Mouse (Mus musculus) lung, postnatal 0 days (tissue): Measurements from ENCODE around the gene Psmd13. TPM values are rescaled to one million over a fixed set of nuclear protein-coding genes. Genes with fewer than 3 reads are reported as not detected.

ENCODE experiments used
- ATAC-seq: fragments of 200-750 bp; cut with Nextera tagmentation; 2 replicates; pipeline ENCODE4 v1.8.0; 2017; ENCODE audit warnings: moderate library complexity
- DNase-seq: peaks from one replicate; pipeline ENCODE4 v3.0.0-alpha.2; 2016; ENCODE audit warnings: low spot score
- H3K27ac ChIP-seq: fragments of 300-500 bp; sonication (generic); 2 replicates; pipeline ENCODE4 v1.5.1; 2014; ENCODE audit warnings: antibody characterized with exemption, mild to moderate bottlenecking, low read length, mixed read lengths
- H3K27me3 ChIP-seq: fragments of 300-500 bp; sonication (generic); replicated peaks from 2 replicates; pipeline ENCODE4 v1.6.1; 2014; ENCODE audit warnings: low read length, mixed read lengths; ENCODE audit not compliant: insufficient read depth
- H3K36me3 ChIP-seq: fragments of 300-500 bp; sonication (generic); 2 replicates; pipeline ENCODE4 v1.6.1; 2014; ENCODE audit warnings: low read length, mixed read lengths; ENCODE audit not compliant: insufficient read depth
- H3K4me1 ChIP-seq: fragments of 300-500 bp; sonication (generic); 2 replicates; pipeline ENCODE4 v1.6.1; 2014; ENCODE audit warnings: antibody characterized with exemption, low read depth, low read length, mixed read lengths; ENCODE audit not compliant: insufficient read depth
- H3K4me2 ChIP-seq: fragments of 300-500 bp; sonication (generic); replicated peaks from 2 replicates; pipeline ENCODE4 v1.6.1; 2014; ENCODE audit warnings: low read depth, mild to moderate bottlenecking, low read length, moderate library complexity, mixed read lengths
- H3K4me3 ChIP-seq: fragments of 300-500 bp; sonication (generic); 2 replicates; pipeline ENCODE4 v1.5.1; 2014; ENCODE audit warnings: low read depth, low read length
- H3K9ac ChIP-seq: fragments of 300-500 bp; sonication (generic); replicated peaks from 2 replicates; pipeline ENCODE4 v1.6.1; 2014; ENCODE audit warnings: low read depth, mild to moderate bottlenecking
- H3K9me3 ChIP-seq: fragments of 300-500 bp; sonication (generic); 2 replicates; pipeline ENCODE4 v1.6.1; 2016; ENCODE audit warnings: low read length, mixed read lengths
- CTCF ChIP-seq: IDR thresholded peaks from 2 replicates; pipeline ENCODE4 v1.5.1; 2016; ENCODE audit warnings: antibody characterized with exemption, mild to moderate bottlenecking
- EP300 ChIP-seq: IDR thresholded peaks from 2 replicates; pipeline ENCODE4 v1.6.1; 2016; ENCODE audit warnings: antibody characterized with exemption, mild to moderate bottlenecking, control low read depth
- WGBS: fragments of 180-500 bp; shearing (Covaris S2); extraction: QIAGEN DNeasy Blood & Tissue Kit; methylation state at CpG from one replicate; pipeline ENCODE4 v1.1.7; 2014; 5-methylcytosine and 5-hydroxymethylcytosine counted together
- polyA plus RNA-seq: library from polyadenylated mRNA; unstranded; fragments of >200 nt; fragmentation: Nextera tagmentation; extraction: Ambion mirVana; gene quantifications from 2 replicates; pipeline ENCODE4 v1.2.1, GENCODE M21; 2015

Psmd13 gene
- polyA plus RNA-seq, 1 experiment from 2014 or later: 164 TPM

- TF ChIP-seq EP300: no peak
- no peak for TF ChIP-seq CTCF
- H3K4me3 ChIP-seq: no peak within 1 kb of the TSS
- H3K27me3 ChIP-seq: no peaks in the 10 kb centered on the region; the same call in 1 of the 2 replicates
- H3K9ac ChIP-seq: no peak within 1 kb of the TSS
- 43% methylated on average over 11 of the region's 11 CpGs for WGBS
- DNase-seq (peak; percentile 50), ATAC-seq (no peak)
- H3K4me1 ChIP-seq: no peaks in the 10 kb centered on the region
- no peak within 1 kb of the TSS for H3K4me2 ChIP-seq
- H3K9me3 ChIP-seq: no peaks in the 10 kb centered on the region
- H3K36me3 ChIP-seq: peaks cover 12% of the 10 kb centered on the region
- H3K27ac ChIP-seq: no peak within 1 kb of the TSS
These were observed 33.8 kb upstream of the Psmd13 start, which contains the start of gene Odf3 for GRCm38 (mm10) chr7:140847755-140848580. TSS of gene Odf3 (plus strand) at chr7:140847805.

- ATAC-seq: no peak
These were observed 33.2 kb upstream of the Psmd13 start for GRCm38 (mm10) chr7:140848591-140848990.

GRCm38 (mm10) chr7:140851916-140852315 is 29.9 kb upstream of the Psmd13 start:
- no peak overlapping the region for H3K4me2 ChIP-seq
- H3K27me3 ChIP-seq: no peaks in the 10 kb centered on the region
- H3K9ac ChIP-seq: no peak overlapping the region
- H3K27ac ChIP-seq: no peak overlapping the region
- peaks cover 15% of the 10 kb centered on the region for H3K36me3 ChIP-seq
- peaks cover 9% of the 10 kb centered on the region; the same call in 1 of the 2 replicates for H3K4me1 ChIP-seq
- no peaks in the 10 kb centered on the region for H3K9me3 ChIP-seq
- ATAC-seq (no peak), DNase-seq (no peak)
- H3K4me3 ChIP-seq: no peak overlapping the region
- WGBS: 94% methylated on average over 4 of the region's 4 CpGs
- TF ChIP-seq CTCF (no peak), EP300 (no peak)

More at GRCm38 (mm10) chr7:140848591-140848990, 33.2 kb upstream of the Psmd13 start:
- no peak for DNase-seq
- Histone ChIP-seq H3K9ac (no peak overlapping the region), H3K27ac (no peak overlapping the region), H3K4me3 (no peak overlapping the region), H3K36me3 (peaks cover 15% of the 10 kb centered on the region), H3K4me1 (no peaks in the 10 kb centered on the region), H3K9me3 (no peaks in the 10 kb centered on the region), H3K27me3 (no peaks in the 10 kb centered on the region; the same call in 1 of the 2 replicates), H3K4me2 (no peak overlapping the region)
- TF ChIP-seq CTCF (no peak), EP300 (no peak)
- 92% methylated on average over 10 of the region's 10 CpGs for WGBS

GRCm38 (mm10) chr7:140853386-140853785 is 28.4 kb upstream of the Psmd13 start:
- TF ChIP-seq CTCF: no peak
- peaks cover 15% of the 10 kb centered on the region for H3K36me3 ChIP-seq
- no peaks in the 10 kb centered on the region for H3K27me3 ChIP-seq
- H3K4me2 ChIP-seq: no peak overlapping the region
- H3K4me3 ChIP-seq: no peak overlapping the region
- 81% methylated on average over 9 of the region's 9 CpGs for WGBS
- no peak overlapping the region for H3K27ac ChIP-seq
- H3K4me1 ChIP-seq: peaks cover 17% of the 10 kb centered on the region
- no peak overlapping the region for H3K9ac ChIP-seq
- ATAC-seq (no peak), DNase-seq (no peak)
- H3K9me3 ChIP-seq: no peaks in the 10 kb centered on the region

- H3K36me3 ChIP-seq: peaks cover 15% of the 10 kb centered on the region
- no peak overlapping the region for H3K9ac ChIP-seq
- WGBS: 89% methylated on average over 18 of the region's 18 CpGs
- no peaks in the 10 kb centered on the region for H3K27me3 ChIP-seq
- no peak overlapping the region for H3K27ac ChIP-seq
- ATAC-seq (no peak), DNase-seq (no peak)
- TF ChIP-seq EP300: no peak
- no peaks in the 10 kb centered on the region for H3K9me3 ChIP-seq
- H3K4me3 ChIP-seq: no peak overlapping the region
- peaks cover 21% of the 10 kb centered on the region for H3K4me1 ChIP-seq
- no peak overlapping the region for H3K4me2 ChIP-seq
These were observed 27.3 kb upstream of the Psmd13 start for GRCm38 (mm10) chr7:140854483-140854882.

- TF ChIP-seq EP300 (no peak), CTCF (no peak)
- H3K4me2 ChIP-seq: peak overlapping the region; percentile 91
- H3K27me3 ChIP-seq: no peaks in the 10 kb centered on the region
- no peak for DNase-seq
- peaks cover 21% of the 10 kb centered on the region for H3K4me1 ChIP-seq
- no peaks in the 10 kb centered on the region for H3K9me3 ChIP-seq
- peak overlapping the region; percentile 98 for H3K27ac ChIP-seq
- ATAC-seq: no peak
- H3K36me3 ChIP-seq: peaks cover 15% of the 10 kb centered on the region
- peak overlapping the region; percentile 76 for H3K4me3 ChIP-seq
- peak overlapping the region; percentile 60; the same call in 1 of the 2 replicates for H3K9ac ChIP-seq
- 70% methylated on average over 9 of the region's 9 CpGs for WGBS
These were observed 26.6 kb upstream of the Psmd13 start for GRCm38 (mm10) chr7:140855181-140855580.
